ENCODE assay signal across 27 mouse cellular contexts in genomic region chr12:111741338-111741737, GRCm38 (mm10).
"Had no signal": no experiment of that assay in that cellular context is flagged by ENCODE, and none has a peak within 500 bp of the region (broad histone marks: within the 10 kb centered on the region; RNA-seq: fewer than 3 reads in every experiment).

No protein-coding gene starts in this region.

- DNase-seq: gastrocnemius, postnatal 14 days; gastrocnemius, postnatal 36 days; heart, adult 18-20 months; heart, postnatal 14 days; heart, postnatal 36 days; kidney, adult 18-20 months; kidney, adult 8-10 months; kidney, postnatal 10 days; kidney, postnatal 25 days; kidney, postnatal 4 days; liver; liver, embryonic 13.5 days; liver, postnatal 0 days; lung, adult 2 months had no signal

- H3K4me3 ChIP-seq: heart, embryonic 10.5 days; heart, embryonic 12.5 days; intestine, embryonic 15.5 days; layer of hippocampus, adult 2 months; left cerebral cortex, adult 2 months; limb, embryonic 10.5 days; limb, embryonic 12.5 days; liver, embryonic 13.5 days; liver, embryonic 15.5 days had no signal

- H3K9me3 ChIP-seq: heart, embryonic 10.5 days; heart, embryonic 12.5 days; intestine, embryonic 15.5 days; limb, embryonic 10.5 days; limb, embryonic 12.5 days; liver, embryonic 13.5 days; liver, embryonic 15.5 days had no signal

- H3K36me3 ChIP-seq: heart, embryonic 10.5 days; heart, embryonic 12.5 days; intestine, embryonic 15.5 days; limb, embryonic 12.5 days; liver, embryonic 13.5 days; liver, embryonic 15.5 days had no signal

- ATAC-seq: hindbrain, embryonic 16.5 days; inflammation-experienced regulatory T-cells, adult 6 months; intestine, embryonic 15.5 days; intestine, postnatal 0 days; liver, postnatal 0 days had no signal

- H3K27ac ChIP-seq: heart, embryonic 10.5 days; hindbrain, embryonic 14.5 days; intestine, embryonic 15.5 days; layer of hippocampus, adult 2 months; left cerebral cortex, adult 2 months; limb, embryonic 10.5 days; limb, embryonic 12.5 days; liver, embryonic 13.5 days; liver, embryonic 15.5 days had no signal

- H3K9ac ChIP-seq: heart, embryonic 12.5 days; hindbrain, embryonic 14.5 days; intestine, embryonic 15.5 days; limb, embryonic 12.5 days; liver, embryonic 13.5 days; liver, embryonic 15.5 days; liver, postnatal 0 days had no signal

- H3K27me3 ChIP-seq: heart, embryonic 12.5 days; intestine, embryonic 15.5 days; limb, embryonic 12.5 days; liver, embryonic 13.5 days; liver, embryonic 15.5 days had no signal

- H3K4me2 ChIP-seq: heart, embryonic 12.5 days; hindbrain, embryonic 14.5 days; intestine, embryonic 15.5 days; limb, embryonic 12.5 days; liver, embryonic 11.5 days; liver, embryonic 13.5 days; liver, embryonic 15.5 days had no signal
